Mouse (Mus musculus) neural tube, embryonic 13.5 days (tissue): ENCODE results near the gene Cited1. TPM values are rescaled to one million over a fixed set of nuclear protein-coding genes. Genes with fewer than 3 reads are reported as not detected.

Experiments
- microRNA-seq: library from miRNA; unstranded; fragments of <30 nt; microRNA quantifications from one replicate; pipeline ENCODE4, GENCODE M21; 2016
- polyA plus RNA-seq: library from polyadenylated mRNA; unstranded; fragments of >200 nt; fragmentation: Nextera tagmentation; extraction: Ambion mirVana; gene quantifications from 2 replicates; pipeline ENCODE4 v1.2.1, GENCODE M21; 2015

Gene Cited1
- polyA plus RNA-seq, 1 experiment from 2014 or later = 7.7 TPM

Small RNA genes lying within 50 kb of the gene (microRNA-seq; reads per million reads assigned to microRNA genes)
- not detected for gene Gm26318

Other genes with a start within 250 kb of the Cited1 start
- gene Rtl5, start 180.9 kb downstream of the Cited1 start, polyA plus RNA-seq = 4.3 and 5.0 TPM in 2 replicates
- gene Pin4, start 132.7 kb downstream of the Cited1 start, polyA plus RNA-seq = 77.1 and 97.1 TPM in 2 replicates
- 2.2 and 2.8 TPM in 2 replicates for gene Ercc6l, start 95.1 kb downstream of the Cited1 start, polyA plus RNA-seq
- gene Rps4x, start 62.8 kb downstream of the Cited1 start, polyA plus RNA-seq = 423 and 453 TPM in 2 replicates